Mouse (Mus musculus) hindbrain, embryonic 12.5 days (tissue): ENCODE measurements around the gene Pfkp. TPM values are rescaled to one million over a fixed set of nuclear protein-coding genes. Genes with fewer than 3 reads are reported as not detected.
A peak's percentile ranks its signal among the peaks of the same experiment; 100 is the strongest.

Experiments used
- ATAC-seq: fragments of 200-750 bp; cut with Nextera tagmentation; 2 replicates; pipeline ENCODE4 v1.8.0; 2017; ENCODE audit warnings: moderate TSS enrichment; ENCODE audit not compliant: low FRiP score
- H3K27ac ChIP-seq: fragments of 300-500 bp; sonication (generic); 2 replicates; pipeline ENCODE4 v1.5.1; 2016; ENCODE audit warnings: mild to moderate bottlenecking
- H3K27me3 ChIP-seq: fragments of 300-500 bp; sonication (generic); 2 replicates; pipeline ENCODE4 v1.6.1; 2016; ENCODE audit warnings: mild to moderate bottlenecking
- H3K36me3 ChIP-seq: fragments of 300-500 bp; sonication (generic); 2 replicates; pipeline ENCODE4 v1.6.1; 2016; ENCODE audit warnings: mild to moderate bottlenecking
- H3K4me1 ChIP-seq: fragments of 300-500 bp; sonication (generic); 2 replicates; pipeline ENCODE4 v1.6.1; 2016
- H3K4me2 ChIP-seq: fragments of 300-500 bp; sonication (generic); replicated peaks from 2 replicates; pipeline ENCODE4 v1.6.1; 2016; ENCODE audit warnings: mild to moderate bottlenecking
- H3K4me3 ChIP-seq: fragments of 300-500 bp; sonication (generic); 2 replicates; pipeline ENCODE4 v1.5.1; 2016; ENCODE audit warnings: mild to moderate bottlenecking
- H3K9ac ChIP-seq: fragments of 300-500 bp; sonication (generic); 2 replicates; pipeline ENCODE4 v1.6.1; 2016; ENCODE audit warnings: mild to moderate bottlenecking, moderate library complexity
- H3K9me3 ChIP-seq: fragments of 300-500 bp; sonication (generic); replicated peaks from 2 replicates; pipeline ENCODE4 v1.6.1; 2016; ENCODE audit warnings: mild to moderate bottlenecking
- WGBS: fragments of 180-500 bp; shearing (Covaris S2); methylation state at CpG from one replicate; pipeline ENCODE4 v1.1.7; 2016; 5-methylcytosine and 5-hydroxymethylcytosine counted together
- polyA plus RNA-seq: library from polyadenylated mRNA; unstranded; fragments of >200 nt; fragmentation: Nextera tagmentation; extraction: Ambion mirVana; gene quantifications from 2 replicates; pipeline ENCODE4 v1.2.1, GENCODE M21; 2016

Pfkp gene
- polyA plus RNA-seq, 1 experiment from 2014 or later = 91.5 TPM

DNA sequence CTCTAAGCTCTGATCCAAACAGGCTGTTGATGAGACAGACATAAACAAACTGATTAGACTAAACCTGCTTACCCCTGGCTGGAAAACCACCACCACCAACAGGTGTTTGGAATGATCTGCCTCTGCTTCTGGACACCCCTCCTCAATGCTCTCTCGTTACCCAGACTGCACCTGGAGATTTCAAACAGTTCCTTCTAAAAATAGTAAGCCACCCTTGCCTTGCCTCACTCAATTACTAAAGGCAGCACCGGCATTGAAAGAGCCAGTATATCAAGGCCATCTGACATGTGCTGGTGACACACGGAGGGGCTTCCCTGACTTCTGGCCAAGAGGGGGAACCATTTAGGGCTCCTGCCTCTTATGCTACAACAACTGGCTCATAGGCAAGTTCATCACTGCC, 57.7 kb downstream of the Pfkp start:
- Histone ChIP-seq H3K4me1 (no peaks in the 10 kb centered on the region), H3K4me2 (no peak overlapping the region), H3K36me3 (no peaks in the 10 kb centered on the region), H3K27me3 (no peaks in the 10 kb centered on the region), H3K27ac (no peak overlapping the region), H3K9ac (no peak overlapping the region), H3K4me3 (no peak overlapping the region), H3K9me3 (no peaks in the 10 kb centered on the region)
- no peak for ATAC-seq
- WGBS = 81% methylated on average over 3 of the region's 3 CpGs

GRCm38 (mm10) chr13:6586009-6586408, 62.6 kb downstream of the Pfkp start:
- no peak for ATAC-seq
- WGBS = 80% methylated on average over 9 of the region's 9 CpGs
- no peaks in the 10 kb centered on the region for H3K27me3 ChIP-seq

GRCm38 (mm10) chr13:6583499-6584125, 65.0 kb downstream of the Pfkp start:
- Histone ChIP-seq H3K4me1 (no peaks in the 10 kb centered on the region), H3K36me3 (peaks cover 30% of the 10 kb centered on the region), H3K27me3 (no peaks in the 10 kb centered on the region), H3K4me3 (no peak overlapping the region), H3K9ac (no peak overlapping the region), H3K9me3 (no peaks in the 10 kb centered on the region), H3K27ac (no peak overlapping the region), H3K4me2 (no peak overlapping the region)
- ATAC-seq = no peak
- 81% methylated on average over 4 of the region's 4 CpGs for WGBS

More at GRCm38 (mm10) chr13:6586009-6586408, 62.6 kb downstream of the Pfkp start:
- H3K4me1 ChIP-seq = no peaks in the 10 kb centered on the region
- H3K36me3 ChIP-seq = peaks cover 10% of the 10 kb centered on the region
- H3K9ac ChIP-seq = no peak overlapping the region
- no peak overlapping the region for H3K27ac ChIP-seq
- no peak overlapping the region for H3K4me2 ChIP-seq
- no peak overlapping the region for H3K4me3 ChIP-seq
- no peaks in the 10 kb centered on the region for H3K9me3 ChIP-seq

DNA sequence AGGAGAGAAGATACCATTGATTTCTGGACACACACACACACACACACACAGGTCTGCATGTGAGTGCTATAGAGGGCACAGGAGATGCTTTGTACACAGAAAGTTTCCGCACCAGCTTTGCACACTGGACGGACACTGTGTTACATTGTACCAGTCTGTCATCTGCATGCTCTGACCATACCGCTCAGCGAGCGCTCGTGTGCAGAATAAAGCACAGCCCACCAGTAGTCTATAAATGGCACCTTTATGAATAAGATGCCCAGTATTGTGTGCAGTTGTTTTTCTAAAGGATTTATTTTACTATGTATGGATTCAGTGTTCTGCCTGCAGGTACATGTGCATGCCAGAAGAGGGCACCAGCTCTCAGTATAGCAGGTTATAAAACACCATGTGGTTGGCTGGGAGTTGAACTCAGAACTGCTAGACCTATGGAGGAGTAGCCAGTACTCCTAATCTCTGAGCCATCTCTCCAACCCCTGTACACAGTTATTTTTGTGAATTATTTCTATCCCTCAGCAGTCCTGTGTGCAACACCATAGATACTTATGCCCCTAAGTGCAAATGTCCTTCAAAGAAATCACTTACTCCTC, 72.6 kb downstream of the Pfkp start:
- 96% methylated on average over 6 of the region's 6 CpGs for WGBS
- Histone ChIP-seq H3K4me1 (no peaks in the 10 kb centered on the region), H3K4me2 (no peak overlapping the region), H3K9me3 (no peaks in the 10 kb centered on the region), H3K9ac (no peak overlapping the region), H3K36me3 (peaks cover 92% of the 10 kb centered on the region), H3K27ac (no peak overlapping the region), H3K27me3 (no peaks in the 10 kb centered on the region), H3K4me3 (no peak overlapping the region)
- ATAC-seq = no peak

- no peak overlapping the region for H3K27ac ChIP-seq
- H3K36me3 ChIP-seq = peaks cover 88% of the 10 kb centered on the region
- H3K9me3 ChIP-seq = no peaks in the 10 kb centered on the region
- no peak overlapping the region for H3K9ac ChIP-seq
- no peaks in the 10 kb centered on the region for H3K4me1 ChIP-seq
- no peak overlapping the region for H3K4me3 ChIP-seq
- ATAC-seq = no peak
- H3K4me2 ChIP-seq = no peak overlapping the region
- no peaks in the 10 kb centered on the region for H3K27me3 ChIP-seq
- WGBS = 94% methylated on average over 5 of the region's 5 CpGs
Observed at GRCm38 (mm10) chr13:6565571-6565970, 83.0 kb downstream of the Pfkp start.

DNA sequence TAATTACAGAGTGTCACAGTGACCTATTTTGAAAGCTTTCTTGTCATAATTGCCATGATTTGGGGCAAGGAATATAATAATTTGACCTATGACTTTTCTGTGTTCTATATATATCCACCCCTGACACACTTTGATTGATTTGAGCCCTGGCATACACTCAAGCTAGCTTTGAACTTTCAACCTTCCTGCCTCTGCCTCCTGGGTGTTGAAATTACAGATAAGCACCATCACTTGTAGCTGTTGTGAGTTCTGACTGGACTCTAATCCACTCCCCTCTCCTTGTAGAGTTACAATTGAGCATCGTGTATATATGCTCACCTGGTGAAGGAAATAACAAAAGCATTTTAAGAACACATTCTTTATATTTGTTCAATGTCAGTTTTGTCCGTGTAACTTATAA, 86.2 kb downstream of the Pfkp start:
- no peaks in the 10 kb centered on the region for H3K9me3 ChIP-seq
- peaks cover 85% of the 10 kb centered on the region for H3K36me3 ChIP-seq
- no peaks in the 10 kb centered on the region for H3K4me1 ChIP-seq
- H3K27ac ChIP-seq = no peak overlapping the region
- H3K4me3 ChIP-seq = no peak overlapping the region
- whole genome bisulfite sequencing = 95% methylated on average over 2 of the region's 2 CpGs
- H3K27me3 ChIP-seq = no peaks in the 10 kb centered on the region
- no peak overlapping the region for H3K4me2 ChIP-seq
- no peak overlapping the region for H3K9ac ChIP-seq
- no peak for ATAC-seq

GRCm38 (mm10) chr13:6557771-6558170, 90.8 kb downstream of the Pfkp start:
- H3K9ac ChIP-seq = no peak overlapping the region
- H3K9me3 ChIP-seq = no peaks in the 10 kb centered on the region
- H3K4me1 ChIP-seq = no peaks in the 10 kb centered on the region
- no peak overlapping the region for H3K27ac ChIP-seq
- H3K4me3 ChIP-seq = no peak overlapping the region
- H3K27me3 ChIP-seq = no peaks in the 10 kb centered on the region
- WGBS = 93% methylated on average over 7 of the region's 7 CpGs
- peaks cover 79% of the 10 kb centered on the region for H3K36me3 ChIP-seq
- ATAC-seq = no peak
- H3K4me2 ChIP-seq = no peak overlapping the region

DNA sequence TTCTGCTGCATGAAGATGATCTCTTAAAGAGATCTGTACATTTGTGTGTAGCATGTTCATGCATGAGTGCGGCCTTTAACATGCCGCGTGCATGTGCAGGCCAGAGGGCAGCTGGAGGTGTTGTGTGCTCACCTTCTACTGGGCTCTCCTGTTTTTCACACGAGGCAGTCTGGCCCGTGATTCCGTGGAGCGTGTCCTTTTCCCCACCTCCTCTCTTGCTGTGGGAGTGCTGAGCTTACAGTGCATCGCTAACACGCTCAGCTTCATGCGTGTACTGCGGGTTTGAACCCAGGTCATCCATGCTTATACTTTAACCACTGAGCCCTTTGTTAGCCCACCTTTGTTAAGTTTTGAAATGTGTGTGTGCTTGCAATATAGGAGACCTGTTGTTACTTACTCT, 92.9 kb downstream of the Pfkp start:
- H3K4me3 ChIP-seq = no peak overlapping the region
- no peak overlapping the region for H3K27ac ChIP-seq
- H3K9ac ChIP-seq = no peak overlapping the region
- peaks cover 80% of the 10 kb centered on the region for H3K36me3 ChIP-seq
- 98% methylated on average over 11 of the region's 11 CpGs for WGBS
- H3K9me3 ChIP-seq = no peaks in the 10 kb centered on the region
- no peak for ATAC-seq
- no peaks in the 10 kb centered on the region for H3K27me3 ChIP-seq
- H3K4me2 ChIP-seq = no peak overlapping the region
- no peaks in the 10 kb centered on the region for H3K4me1 ChIP-seq

DNA sequence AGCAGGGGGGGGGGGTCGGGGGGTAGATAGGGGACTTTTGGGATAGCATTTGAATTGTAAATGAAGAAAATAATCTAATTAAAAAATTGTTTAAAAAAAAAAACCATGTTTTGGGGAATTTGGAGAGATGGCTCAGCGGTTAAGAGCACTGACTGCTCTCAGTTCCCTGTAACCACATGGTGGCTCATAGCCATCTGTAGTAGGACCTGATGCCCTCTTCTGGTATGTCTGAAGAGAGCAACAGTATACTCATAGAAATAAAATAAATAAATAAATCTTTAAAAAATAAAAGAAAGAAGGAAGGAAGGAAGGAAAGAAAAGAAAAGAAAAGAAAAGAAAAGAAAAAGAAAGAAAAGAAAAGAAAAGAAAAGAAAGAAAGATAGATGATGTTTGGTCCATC, 94.9 kb downstream of the Pfkp start:
- Histone ChIP-seq H3K4me2 (no peak overlapping the region), H3K9me3 (no peaks in the 10 kb centered on the region), H3K4me1 (peaks cover 4% of the 10 kb centered on the region), H3K27me3 (no peaks in the 10 kb centered on the region), H3K4me3 (no peak overlapping the region), H3K36me3 (peaks cover 67% of the 10 kb centered on the region), H3K9ac (no peak overlapping the region), H3K27ac (no peak overlapping the region)
- WGBS = 91% methylated on average over 2 of the region's 2 CpGs
- no peak for ATAC-seq

- Histone ChIP-seq H3K36me3 (no peaks in the 10 kb centered on the region), H3K4me3 (no peak overlapping the region), H3K4me2 (no peak overlapping the region), H3K4me1 (0 out of 2 replicates have a peak, but pooled peaks cover 4% of the 10 kb centered on the region), H3K27me3 (no peaks in the 10 kb centered on the region), H3K9me3 (no peaks in the 10 kb centered on the region), H3K27ac (no peak overlapping the region), H3K9ac (no peak overlapping the region)
- ATAC-seq = peak; percentile 32; the same call in 1 of the 2 replicates
- WGBS = 56% methylated on average over 6 of the region's 6 CpGs
Observed at GRCm38 (mm10) chr13:6535287-6535932, 113.2 kb downstream of the Pfkp start.

GRCm38 (mm10) chr13:6532683-6533082, 115.9 kb downstream of the Pfkp start:
- H3K4me1 ChIP-seq = 0 out of 2 replicates have a peak, but pooled peaks cover 4% of the 10 kb centered on the region
- no peak overlapping the region for H3K4me2 ChIP-seq
- WGBS = 98% methylated on average over 1 of the region's 1 CpGs
- H3K27ac ChIP-seq = no peak overlapping the region
- H3K27me3 ChIP-seq = no peaks in the 10 kb centered on the region
- no peaks in the 10 kb centered on the region for H3K36me3 ChIP-seq
- H3K4me3 ChIP-seq = no peak overlapping the region
- ATAC-seq = no peak
- no peaks in the 10 kb centered on the region for H3K9me3 ChIP-seq
- H3K9ac ChIP-seq = no peak overlapping the region
